Mouse (Mus musculus): Measurements from ENCODE around the gene Slc22a7. TPM values are rescaled to one million over a fixed set of nuclear protein-coding genes. Genes with fewer than 3 reads are reported as not detected.

Gene Slc22a7
- total and polyA plus RNA-seq, 3 experiments = not detected

GRCm38 (mm10) chr17:46457791-46458190 is 19.5 kb upstream of the Slc22a7 start:
- Histone ChIP-seq H3K36me3 (replicated peaks) (no peaks in the 10 kb centered on the region), H3K9me3 (replicated peaks) (no peaks in the 10 kb centered on the region), H3K27me3 (ENCODE audit: insufficient read depth, low read length) (peaks cover 31% of the 10 kb centered on the region), H3K4me3 (ENCODE audit: low read depth, low read length) (no peak overlapping the region), H3K4me1 (ENCODE audit: insufficient read depth, low read depth, low read length) (no peaks in the 10 kb centered on the region)
- DNase-seq (ENCODE audit: low spot score) (peak; percentile 32), ATAC-seq (ENCODE audit: extremely low read depth, insufficient number of reproducible peaks, low FRiP score, poor library complexity, severe bottlenecking) (no peak)
- TF ChIP-seq GATA2 (IDR thresholded peaks at IDR 0.05; ENCODE audit: borderline replicate concordance, low read depth, low read length) (no peak), CTCF (IDR thresholded peaks at IDR 0.05; ENCODE audit: low read depth, low read length) (0 out of 2 replicates have a peak, but pooled peaks have one; percentile 29)

GRCm38 (mm10) chr17:46455110-46455691 is 16.9 kb upstream of the Slc22a7 start:
- no peaks in the 10 kb centered on the region for H3K36me3 ChIP-seq (replicated peaks)
- ATAC-seq (ENCODE audit: extremely low read depth, insufficient number of reproducible peaks, low FRiP score, poor library complexity, severe bottlenecking) (no peak), DNase-seq (ENCODE audit: low spot score) (no peak)
- H3K4me1 ChIP-seq (ENCODE audit: insufficient read depth, low read depth, low read length) = no peaks in the 10 kb centered on the region
- H3K27me3 ChIP-seq (ENCODE audit: insufficient read depth, low read length) = peaks cover 34% of the 10 kb centered on the region
- no peak for TF ChIP-seq TAL1 (conservative IDR thresholded peaks at IDR 0.05; ENCODE audit: low read depth, low read length)
- TF ChIP-seq CTCF (IDR thresholded peaks at IDR 0.05; ENCODE audit: low read depth, low read length) = no peak
- TF ChIP-seq POLR2AphosphoS5 (IDR thresholded peaks at IDR 0.05; ENCODE audit: insufficient replicate concordance, low read depth, low read length) = no peak
- TF ChIP-seq GATA1 (IDR thresholded peaks at IDR 0.05; ENCODE audit: borderline replicate concordance, low read length) = no peak
- no peak for TF ChIP-seq GATA2 (IDR thresholded peaks at IDR 0.05; ENCODE audit: borderline replicate concordance, low read depth, low read length)
- no peak overlapping the region for H3K4me3 ChIP-seq (ENCODE audit: low read depth, low read length)
- H3K9me3 ChIP-seq (replicated peaks) = no peaks in the 10 kb centered on the region

GRCm38 (mm10) chr17:46454539-46454938 is 16.3 kb upstream of the Slc22a7 start:
- H3K27me3 ChIP-seq (ENCODE audit: insufficient read depth, low read length) = peaks cover 34% of the 10 kb centered on the region
- H3K4me3 ChIP-seq (ENCODE audit: low read depth, low read length) = no peak overlapping the region
- no peak for ATAC-seq (ENCODE audit: extremely low read depth, insufficient number of reproducible peaks, low FRiP score, poor library complexity, severe bottlenecking)

GRCm38 (mm10) chr17:46453970-46454411 is 15.7 kb upstream of the Slc22a7 start:
- TF ChIP-seq GATA2 (IDR thresholded peaks at IDR 0.05; ENCODE audit: borderline replicate concordance, low read depth, low read length) (no peak), TAL1 (conservative IDR thresholded peaks at IDR 0.05; ENCODE audit: low read depth, low read length) (no peak), CTCF (IDR thresholded peaks at IDR 0.05; ENCODE audit: low read depth, low read length) (no peak), POLR2AphosphoS5 (IDR thresholded peaks at IDR 0.05; ENCODE audit: insufficient replicate concordance, low read depth, low read length) (no peak), GATA1 (IDR thresholded peaks at IDR 0.05; ENCODE audit: borderline replicate concordance, low read length) (no peak)
- DNase-seq (ENCODE audit: low spot score) = no peak
- H3K27me3 ChIP-seq (ENCODE audit: insufficient read depth, low read length) = peaks cover 32% of the 10 kb centered on the region
- H3K4me1 ChIP-seq (ENCODE audit: insufficient read depth, low read depth, low read length) = no peaks in the 10 kb centered on the region
- ATAC-seq (ENCODE audit: extremely low read depth, insufficient number of reproducible peaks, low FRiP score, poor library complexity, severe bottlenecking) = no peak
- no peak overlapping the region for H3K4me3 ChIP-seq (ENCODE audit: low read depth, low read length)
- H3K36me3 ChIP-seq (replicated peaks) = no peaks in the 10 kb centered on the region
- no peaks in the 10 kb centered on the region for H3K9me3 ChIP-seq (replicated peaks)

More at GRCm38 (mm10) chr17:46454539-46454938, 16.3 kb upstream of the Slc22a7 start:
- Histone ChIP-seq H3K4me1 (ENCODE audit: insufficient read depth, low read depth, low read length) (no peaks in the 10 kb centered on the region), H3K9me3 (replicated peaks) (no peaks in the 10 kb centered on the region), H3K36me3 (replicated peaks) (no peaks in the 10 kb centered on the region)
- no peak for DNase-seq (ENCODE audit: low spot score)
- TF ChIP-seq TAL1 (conservative IDR thresholded peaks at IDR 0.05; ENCODE audit: low read depth, low read length) (no peak), POLR2AphosphoS5 (IDR thresholded peaks at IDR 0.05; ENCODE audit: insufficient replicate concordance, low read depth, low read length) (no peak), GATA2 (IDR thresholded peaks at IDR 0.05; ENCODE audit: borderline replicate concordance, low read depth, low read length) (no peak), CTCF (IDR thresholded peaks at IDR 0.05; ENCODE audit: low read depth, low read length) (no peak), GATA1 (IDR thresholded peaks at IDR 0.05; ENCODE audit: borderline replicate concordance, low read length) (no peak)

- DNase-seq (ENCODE audit: low spot score) = no peak
- no peaks in the 10 kb centered on the region for H3K36me3 ChIP-seq (replicated peaks)
- peaks cover 35% of the 10 kb centered on the region for H3K27me3 ChIP-seq (ENCODE audit: insufficient read depth, low read length)
- H3K4me1 ChIP-seq (ENCODE audit: insufficient read depth, low read depth, low read length) = no peaks in the 10 kb centered on the region
- no peaks in the 10 kb centered on the region for H3K9me3 ChIP-seq (replicated peaks)
- H3K4me3 ChIP-seq (ENCODE audit: low read depth, low read length) = no peak overlapping the region
- TF ChIP-seq TAL1 (conservative IDR thresholded peaks at IDR 0.05; ENCODE audit: low read depth, low read length) (no peak), GATA1 (IDR thresholded peaks at IDR 0.05; ENCODE audit: borderline replicate concordance, low read length) (no peak), CTCF (IDR thresholded peaks at IDR 0.05; ENCODE audit: low read depth, low read length) (no peak)
- no peak for ATAC-seq (ENCODE audit: extremely low read depth, insufficient number of reproducible peaks, low FRiP score, poor library complexity, severe bottlenecking)
These were observed 15.2 kb upstream of the Slc22a7 start for GRCm38 (mm10) chr17:46453302-46453948.

GRCm38 (mm10) chr17:46452683-46453082 is 14.4 kb upstream of the Slc22a7 start:
- ATAC-seq (ENCODE audit: extremely low read depth, insufficient number of reproducible peaks, low FRiP score, poor library complexity, severe bottlenecking) (no peak), DNase-seq (ENCODE audit: low spot score) (no peak)
- Histone ChIP-seq H3K4me3 (ENCODE audit: low read depth, low read length) (no peak overlapping the region), H3K36me3 (replicated peaks) (no peaks in the 10 kb centered on the region), H3K4me1 (ENCODE audit: insufficient read depth, low read depth, low read length) (no peaks in the 10 kb centered on the region), H3K9me3 (replicated peaks) (no peaks in the 10 kb centered on the region), H3K27me3 (ENCODE audit: insufficient read depth, low read length) (peaks cover 35% of the 10 kb centered on the region)
- TF ChIP-seq CTCF (IDR thresholded peaks at IDR 0.05; ENCODE audit: low read depth, low read length) (no peak), GATA2 (IDR thresholded peaks at IDR 0.05; ENCODE audit: borderline replicate concordance, low read depth, low read length) (no peak), TAL1 (conservative IDR thresholded peaks at IDR 0.05; ENCODE audit: low read depth, low read length) (no peak), POLR2AphosphoS5 (IDR thresholded peaks at IDR 0.05; ENCODE audit: insufficient replicate concordance, low read depth, low read length) (no peak), GATA1 (IDR thresholded peaks at IDR 0.05; ENCODE audit: borderline replicate concordance, low read length) (no peak)
